Mouse (Mus musculus): ENCODE data around the gene Phldb2. TPM values are rescaled to one million over a fixed set of nuclear protein-coding genes. Genes with fewer than 3 reads are reported as not detected.

Phldb2 gene
- polyA plus RNA-seq, 1 experiment from 2014 or later = 35.2 TPM

- H3K4me2 ChIP-seq (ENCODE audit: low read length) = no peak overlapping the region
- 88% methylated on average over 2 of the region's 2 CpGs for WGBS
- no peak overlapping the region for H3K27ac ChIP-seq (ENCODE audit: low read depth)
- H3K9ac ChIP-seq (ENCODE audit: low read length) = no peak overlapping the region
- H3K4me3 ChIP-seq (ENCODE audit: low read depth, low read length) = no peak overlapping the region
- no peak for DNase-seq (ENCODE audit: low spot score)
- ATAC-seq (replicated peaks; ENCODE audit: low FRiP score, low TSS enrichment, low read depth) = no peak
- H3K4me1 ChIP-seq (replicated peaks; ENCODE audit: control insufficient read depth, insufficient read depth, low read length) = 0 out of 2 replicates have a peak, but pooled peaks cover 4% of the 10 kb centered on the region
- H3K27me3 ChIP-seq (replicated peaks; ENCODE audit: control insufficient read depth, insufficient read depth, low read length) = no peaks in the 10 kb centered on the region
- no peaks in the 10 kb centered on the region for H3K9me3 ChIP-seq (ENCODE audit: control insufficient read depth, low read length)
- no peaks in the 10 kb centered on the region for H3K36me3 ChIP-seq (ENCODE audit: control insufficient read depth, insufficient read depth, low read length)
Measured at GRCm38 (mm10) chr16:45893796-45894195, 59.6 kb downstream of the Phldb2 start.

- Histone ChIP-seq H3K9me3 (ENCODE audit: control insufficient read depth, low read length) (no peaks in the 10 kb centered on the region), H3K4me3 (ENCODE audit: low read depth, low read length) (no peak overlapping the region), H3K27ac (ENCODE audit: low read depth) (no peak overlapping the region), H3K4me2 (ENCODE audit: low read length) (no peak overlapping the region), H3K4me1 (replicated peaks; ENCODE audit: control insufficient read depth, insufficient read depth, low read length) (0 out of 2 replicates have a peak, but pooled peaks cover 4% of the 10 kb centered on the region), H3K9ac (ENCODE audit: low read length) (no peak overlapping the region), H3K27me3 (replicated peaks; ENCODE audit: control insufficient read depth, insufficient read depth, low read length) (no peaks in the 10 kb centered on the region), H3K36me3 (ENCODE audit: control insufficient read depth, insufficient read depth, low read length) (no peaks in the 10 kb centered on the region)
- ATAC-seq (replicated peaks; ENCODE audit: low FRiP score, low TSS enrichment, low read depth) (0 out of 2 replicates have a peak, but pooled peaks have one; percentile 43), DNase-seq (ENCODE audit: low spot score) (no peak)
- WGBS = 20% methylated on average over 1 of the region's 1 CpGs
Measured at GRCm38 (mm10) chr16:45892928-45893327, 60.5 kb downstream of the Phldb2 start.

GRCm38 (mm10) chr16:45890471-45891200, 62.8 kb downstream of the Phldb2 start:
- no peaks in the 10 kb centered on the region for H3K36me3 ChIP-seq (ENCODE audit: control insufficient read depth, insufficient read depth, low read length)
- H3K4me3 ChIP-seq (ENCODE audit: low read depth, low read length) = no peak overlapping the region

GRCm38 (mm10) chr16:45889636-45890035, 63.8 kb downstream of the Phldb2 start:
- no peak overlapping the region for H3K4me3 ChIP-seq (ENCODE audit: low read depth, low read length)
- H3K27ac ChIP-seq (ENCODE audit: low read depth) = no peak overlapping the region
- no peaks in the 10 kb centered on the region for H3K9me3 ChIP-seq (ENCODE audit: control insufficient read depth, low read length)
- 33% methylated on average over 4 of the region's 4 CpGs for WGBS
- no peaks in the 10 kb centered on the region for H3K27me3 ChIP-seq (replicated peaks; ENCODE audit: control insufficient read depth, insufficient read depth, low read length)
- no peak for DNase-seq (ENCODE audit: low spot score)
- no peak overlapping the region for H3K4me2 ChIP-seq (ENCODE audit: low read length)
- no peaks in the 10 kb centered on the region for H3K36me3 ChIP-seq (ENCODE audit: control insufficient read depth, insufficient read depth, low read length)
- no peak for ATAC-seq (replicated peaks; ENCODE audit: low FRiP score, low TSS enrichment, low read depth)
- no peak overlapping the region for H3K9ac ChIP-seq (ENCODE audit: low read length)
- no peaks in the 10 kb centered on the region for H3K4me1 ChIP-seq (replicated peaks; ENCODE audit: control insufficient read depth, insufficient read depth, low read length)

More at GRCm38 (mm10) chr16:45890471-45891200, 62.8 kb downstream of the Phldb2 start:
- Histone ChIP-seq H3K27ac (ENCODE audit: low read depth) (no peak overlapping the region), H3K4me2 (ENCODE audit: low read length) (no peak overlapping the region), H3K27me3 (replicated peaks; ENCODE audit: control insufficient read depth, insufficient read depth, low read length) (no peaks in the 10 kb centered on the region), H3K9me3 (ENCODE audit: control insufficient read depth, low read length) (no peaks in the 10 kb centered on the region), H3K4me1 (replicated peaks; ENCODE audit: control insufficient read depth, insufficient read depth, low read length) (no peaks in the 10 kb centered on the region), H3K9ac (ENCODE audit: low read length) (no peak overlapping the region)
- 79% methylated on average over 4 of the region's 4 CpGs for WGBS
- ATAC-seq (replicated peaks; ENCODE audit: low FRiP score, low TSS enrichment, low read depth) = no peak
- no peak for DNase-seq (ENCODE audit: low spot score)

DNA sequence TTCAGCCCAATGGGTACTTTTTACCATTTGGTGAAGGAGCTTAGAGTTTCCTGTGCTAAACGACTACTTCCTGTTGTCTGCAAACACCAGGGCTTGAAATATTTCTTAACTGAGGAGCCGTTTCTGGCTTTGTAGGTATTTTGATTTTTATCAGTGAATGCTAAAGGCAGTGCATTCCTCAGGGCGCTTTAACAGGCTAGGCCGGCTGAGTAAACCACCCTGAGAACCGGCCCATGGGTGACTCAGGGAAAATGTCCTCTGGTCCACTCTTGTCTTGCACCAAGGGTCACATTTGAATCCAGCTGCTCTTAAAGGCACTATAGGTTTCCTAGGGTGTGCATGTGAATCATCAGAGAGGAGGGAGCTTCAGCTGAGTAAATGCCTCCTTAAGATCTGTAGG, 66.8 kb downstream of the Phldb2 start:
- Histone ChIP-seq H3K4me1 (replicated peaks; ENCODE audit: control insufficient read depth, insufficient read depth, low read length) (no peaks in the 10 kb centered on the region), H3K4me2 (ENCODE audit: low read length) (no peak overlapping the region), H3K9ac (ENCODE audit: low read length) (no peak overlapping the region), H3K27ac (ENCODE audit: low read depth) (no peak overlapping the region), H3K4me3 (ENCODE audit: low read depth, low read length) (no peak overlapping the region), H3K9me3 (ENCODE audit: control insufficient read depth, low read length) (no peaks in the 10 kb centered on the region), H3K27me3 (replicated peaks; ENCODE audit: control insufficient read depth, insufficient read depth, low read length) (no peaks in the 10 kb centered on the region), H3K36me3 (ENCODE audit: control insufficient read depth, insufficient read depth, low read length) (no peaks in the 10 kb centered on the region)
- no peak for DNase-seq (ENCODE audit: low spot score)
- WGBS = 50% methylated on average over 5 of the region's 5 CpGs
- ATAC-seq (replicated peaks; ENCODE audit: low FRiP score, low TSS enrichment, low read depth) = no peak

DNA sequence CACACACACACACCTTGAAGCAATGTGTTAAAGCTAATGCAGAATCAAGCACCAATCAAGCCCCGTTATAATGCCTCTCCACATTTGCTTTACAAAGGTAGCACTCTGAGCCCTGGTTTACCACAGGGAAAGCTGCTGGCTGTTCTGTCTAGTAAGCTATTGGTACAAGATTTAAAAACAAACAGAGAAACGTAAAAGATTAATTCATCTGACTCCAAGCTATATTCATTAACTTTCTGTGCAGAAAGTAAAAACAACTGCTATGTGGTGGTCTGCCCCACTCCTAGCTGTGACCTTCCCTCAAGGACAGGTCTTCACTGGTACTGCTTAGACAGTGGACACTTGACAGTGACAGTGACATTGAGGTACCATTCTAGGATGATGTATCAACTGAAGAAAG, 69.2 kb downstream of the Phldb2 start:
- 71% methylated on average over 2 of the region's 2 CpGs for WGBS
- ATAC-seq (replicated peaks; ENCODE audit: low FRiP score, low TSS enrichment, low read depth) = no peak
- H3K4me2 ChIP-seq (ENCODE audit: low read length) = no peak overlapping the region

DNA sequence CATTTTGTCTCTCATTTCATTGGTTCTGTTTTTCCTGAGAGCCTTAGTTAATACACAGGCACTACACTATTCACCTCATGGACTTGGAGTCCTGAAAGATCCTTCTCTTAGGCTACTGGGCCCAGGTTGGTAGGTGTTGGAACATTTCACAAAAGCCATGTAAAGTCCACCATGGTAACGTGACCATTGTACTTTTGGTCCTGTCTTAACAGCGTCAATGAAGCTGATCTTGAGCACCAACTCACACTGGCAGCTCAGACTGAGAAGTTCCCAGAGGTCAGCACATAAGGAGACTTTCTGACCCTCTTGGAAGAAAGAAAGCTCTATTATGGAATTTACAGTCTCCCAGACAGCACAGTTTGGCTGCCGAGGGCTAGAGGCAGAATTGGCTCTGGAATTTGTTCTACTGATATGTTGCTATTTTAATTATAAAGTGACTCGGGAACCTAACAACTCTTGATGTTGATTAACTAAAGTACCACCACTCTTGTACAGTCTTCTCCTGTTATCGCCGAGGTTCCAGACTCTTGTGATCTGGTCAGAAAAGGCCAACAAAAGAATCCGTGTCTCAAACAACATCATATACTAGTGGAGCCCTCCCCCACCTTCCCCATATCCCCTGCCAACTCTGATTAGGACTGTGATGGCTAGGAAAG, 72.1 kb downstream of the Phldb2 start:
- WGBS = 72% methylated on average over 7 of the region's 7 CpGs
- ATAC-seq (replicated peaks; ENCODE audit: low FRiP score, low TSS enrichment, low read depth) = no peak
- Histone ChIP-seq H3K4me3 (ENCODE audit: low read depth, low read length) (no peak overlapping the region), H3K27me3 (replicated peaks; ENCODE audit: control insufficient read depth, insufficient read depth, low read length) (no peaks in the 10 kb centered on the region), H3K9me3 (ENCODE audit: control insufficient read depth, low read length) (no peaks in the 10 kb centered on the region), H3K9ac (ENCODE audit: low read length) (no peak overlapping the region), H3K36me3 (ENCODE audit: control insufficient read depth, insufficient read depth, low read length) (no peaks in the 10 kb centered on the region), H3K4me2 (ENCODE audit: low read length) (no peak overlapping the region), H3K27ac (ENCODE audit: low read depth) (no peak overlapping the region), H3K4me1 (replicated peaks; ENCODE audit: control insufficient read depth, insufficient read depth, low read length) (no peaks in the 10 kb centered on the region)
- DNase-seq (ENCODE audit: low spot score) = no peak

More for the DNA sequence above, 69.2 kb downstream of the Phldb2 start:
- Histone ChIP-seq H3K27ac (ENCODE audit: low read depth) (no peak overlapping the region), H3K4me1 (replicated peaks; ENCODE audit: control insufficient read depth, insufficient read depth, low read length) (no peaks in the 10 kb centered on the region), H3K9me3 (ENCODE audit: control insufficient read depth, low read length) (no peaks in the 10 kb centered on the region), H3K36me3 (ENCODE audit: control insufficient read depth, insufficient read depth, low read length) (no peaks in the 10 kb centered on the region), H3K27me3 (replicated peaks; ENCODE audit: control insufficient read depth, insufficient read depth, low read length) (no peaks in the 10 kb centered on the region), H3K4me3 (ENCODE audit: low read depth, low read length) (no peak overlapping the region), H3K9ac (ENCODE audit: low read length) (no peak overlapping the region)
- no peak for DNase-seq (ENCODE audit: low spot score)

DNA sequence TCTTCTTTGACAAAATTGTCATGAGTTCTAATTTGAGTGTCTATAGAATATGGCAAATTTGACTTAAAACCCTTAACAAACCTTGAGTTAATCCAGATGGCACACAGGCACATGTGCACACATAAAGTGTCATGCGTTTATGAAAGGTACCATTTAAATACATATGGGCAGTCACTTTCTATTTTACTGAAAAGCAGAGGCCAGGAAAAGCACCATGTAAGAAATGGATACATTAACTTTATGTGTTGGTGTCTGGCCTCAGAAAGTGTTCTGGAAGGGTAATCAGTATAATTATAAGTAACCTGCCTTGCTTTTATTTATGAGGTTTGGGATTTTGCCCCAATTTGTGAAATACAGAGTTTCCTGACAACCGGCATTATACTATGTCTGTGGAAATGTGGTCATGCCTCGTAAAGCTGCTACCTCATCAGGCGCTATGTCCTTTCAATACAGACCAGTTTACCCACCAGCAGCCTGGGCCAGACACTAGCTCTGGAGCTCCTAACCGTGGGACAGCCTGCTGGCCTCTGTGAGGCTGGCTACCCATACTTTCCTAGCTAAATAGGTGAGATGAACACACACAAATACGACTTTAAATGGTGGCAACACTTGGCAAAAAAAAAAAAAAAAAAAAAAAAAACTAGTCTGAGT, 73.2 kb downstream of the Phldb2 start:
- Histone ChIP-seq H3K27me3 (replicated peaks; ENCODE audit: control insufficient read depth, insufficient read depth, low read length) (no peaks in the 10 kb centered on the region), H3K9ac (ENCODE audit: low read length) (no peak overlapping the region), H3K9me3 (ENCODE audit: control insufficient read depth, low read length) (no peaks in the 10 kb centered on the region), H3K4me3 (ENCODE audit: low read depth, low read length) (no peak overlapping the region), H3K36me3 (ENCODE audit: control insufficient read depth, insufficient read depth, low read length) (no peaks in the 10 kb centered on the region), H3K27ac (ENCODE audit: low read depth) (no peak overlapping the region), H3K4me2 (ENCODE audit: low read length) (no peak overlapping the region), H3K4me1 (replicated peaks; ENCODE audit: control insufficient read depth, insufficient read depth, low read length) (no peaks in the 10 kb centered on the region)
- DNase-seq (ENCODE audit: low spot score) = no peak
- no peak for ATAC-seq (replicated peaks; ENCODE audit: low FRiP score, low TSS enrichment, low read depth)
- 82% methylated on average over 6 of the region's 6 CpGs for WGBS
